Mouse (Mus musculus) embryonic facial prominence, embryonic 15.5 days (tissue): Measurements from ENCODE around the gene Arhgap8. TPM values are rescaled to one million over a fixed set of nuclear protein-coding genes. Genes with fewer than 3 reads are reported as not detected.

Experiments
- ATAC-seq: fragments of 200-750 bp; cut with Nextera tagmentation; 2 replicates; pipeline ENCODE4 v1.8.0; 2017; ENCODE audit warnings: low read depth, moderate TSS enrichment; ENCODE audit not compliant: insufficient number of reproducible peaks, low FRiP score, low TSS enrichment
- H3K27ac ChIP-seq: fragments of 300-500 bp; sonication (generic); replicated peaks from 2 replicates; pipeline ENCODE4 v1.5.1; 2015; ENCODE audit warnings: mild to moderate bottlenecking, inconsistent platforms
- H3K27me3 ChIP-seq: fragments of 300-500 bp; sonication (generic); 2 replicates; pipeline ENCODE4 v1.6.1; 2015; ENCODE audit warnings: inconsistent platforms
- H3K36me3 ChIP-seq: fragments of 300-500 bp; sonication (generic); 2 replicates; pipeline ENCODE4 v1.6.1; 2015; ENCODE audit warnings: mild to moderate bottlenecking, inconsistent platforms
- H3K4me1 ChIP-seq: fragments of 300-500 bp; sonication (generic); 2 replicates; pipeline ENCODE4 v1.6.1; 2015; ENCODE audit warnings: inconsistent platforms
- H3K4me2 ChIP-seq: fragments of 300-500 bp; sonication (generic); replicated peaks from 2 replicates; pipeline ENCODE4 v1.6.1; 2015; ENCODE audit warnings: mild to moderate bottlenecking, inconsistent platforms
- H3K4me3 ChIP-seq: fragments of 300-500 bp; sonication (generic); replicated peaks from 2 replicates; pipeline ENCODE4 v1.5.1; 2015; ENCODE audit warnings: mild to moderate bottlenecking, inconsistent platforms
- H3K9ac ChIP-seq: fragments of 300-500 bp; sonication (generic); 2 replicates; pipeline ENCODE4 v1.6.1; 2015; ENCODE audit warnings: inconsistent platforms
- H3K9me3 ChIP-seq: fragments of 300-500 bp; sonication (generic); replicated peaks from 2 replicates; pipeline ENCODE4 v1.6.1; 2016; ENCODE audit warnings: inconsistent platforms
- WGBS: fragments of 180-500 bp; shearing (Covaris S2); methylation state at CpG from one replicate; pipeline ENCODE4 v1.1.7; 2015; 5-methylcytosine and 5-hydroxymethylcytosine counted together
- polyA plus RNA-seq: library from polyadenylated mRNA; unstranded; fragments of >200 nt; fragmentation: Nextera tagmentation; extraction: Ambion mirVana; gene quantifications from 2 replicates; pipeline ENCODE4 v1.2.1, GENCODE M21; 2015

Arhgap8 gene
- polyA plus RNA-seq, 1 experiment from 2014 or later: 6.3 TPM

GRCm38 (mm10) chr15:84697611-84698011 is 22.2 kb upstream of the Arhgap8 start:
- H3K9me3 ChIP-seq: no peaks in the 10 kb centered on the region
- no peak for ATAC-seq
- H3K4me3 ChIP-seq: no peak overlapping the region
- peak overlapping the region; percentile 58 for H3K27ac ChIP-seq
- H3K9ac ChIP-seq: no peak overlapping the region
- WGBS: 34% methylated on average over 11 of the region's 11 CpGs
- H3K36me3 ChIP-seq: peaks cover 34% of the 10 kb centered on the region
- H3K27me3 ChIP-seq: no peaks in the 10 kb centered on the region
- H3K4me1 ChIP-seq: peaks cover 26% of the 10 kb centered on the region
- no peak overlapping the region for H3K4me2 ChIP-seq

- Histone ChIP-seq H3K9me3 (no peaks in the 10 kb centered on the region), H3K9ac (no peak overlapping the region), H3K4me2 (no peak overlapping the region), H3K27me3 (no peaks in the 10 kb centered on the region), H3K4me3 (no peak overlapping the region), H3K36me3 (peaks cover 32% of the 10 kb centered on the region), H3K4me1 (peaks cover 26% of the 10 kb centered on the region), H3K27ac (peak overlapping the region; percentile 58; the same call in 1 of the 2 replicates)
- no peak for ATAC-seq
- 67% methylated on average over 2 of the region's 2 CpGs for WGBS
Measured at GRCm38 (mm10) chr15:84698189-84698588, 21.7 kb upstream of the Arhgap8 start.

- no peak overlapping the region for H3K4me2 ChIP-seq
- H3K36me3 ChIP-seq: peaks cover 25% of the 10 kb centered on the region; the same call in 1 of the 2 replicates
- H3K9me3 ChIP-seq: no peaks in the 10 kb centered on the region
- H3K27ac ChIP-seq: no peak overlapping the region
- H3K9ac ChIP-seq: no peak overlapping the region
- peaks cover 26% of the 10 kb centered on the region for H3K4me1 ChIP-seq
- no peak overlapping the region for H3K4me3 ChIP-seq
- ATAC-seq: no peak
- no peaks in the 10 kb centered on the region for H3K27me3 ChIP-seq
- whole genome bisulfite sequencing: 48% methylated on average over 6 of the region's 6 CpGs
Measured at GRCm38 (mm10) chr15:84700147-84700794, 19.6 kb upstream of the Arhgap8 start.

GRCm38 (mm10) chr15:84701947-84702346 is 17.9 kb upstream of the Arhgap8 start:
- Histone ChIP-seq H3K4me2 (no peak overlapping the region), H3K4me1 (peaks cover 14% of the 10 kb centered on the region), H3K9me3 (no peaks in the 10 kb centered on the region), H3K27me3 (no peaks in the 10 kb centered on the region), H3K4me3 (no peak overlapping the region), H3K36me3 (peaks cover 25% of the 10 kb centered on the region; the same call in 1 of the 2 replicates), H3K27ac (no peak overlapping the region), H3K9ac (no peak overlapping the region)
- WGBS: 19% methylated on average over 4 of the region's 4 CpGs
- no peak for ATAC-seq

- H3K27me3 ChIP-seq: no peaks in the 10 kb centered on the region
- H3K4me1 ChIP-seq: peaks cover 7% of the 10 kb centered on the region
- H3K4me3 ChIP-seq: no peak overlapping the region
- H3K9me3 ChIP-seq: no peaks in the 10 kb centered on the region
- peaks cover 25% of the 10 kb centered on the region; the same call in 1 of the 2 replicates for H3K36me3 ChIP-seq
- no peak overlapping the region for H3K9ac ChIP-seq
- WGBS: 87% methylated on average over 29 of the region's 29 CpGs
- ATAC-seq: no peak
- H3K4me2 ChIP-seq: no peak overlapping the region
- H3K27ac ChIP-seq: no peak overlapping the region
Measured at GRCm38 (mm10) chr15:84702391-84703345, 17.2 kb upstream of the Arhgap8 start.

- H3K4me2 ChIP-seq: no peak overlapping the region
- H3K36me3 ChIP-seq: peaks cover 25% of the 10 kb centered on the region; the same call in 1 of the 2 replicates
- no peaks in the 10 kb centered on the region for H3K27me3 ChIP-seq
- no peak overlapping the region for H3K9ac ChIP-seq
- H3K9me3 ChIP-seq: no peaks in the 10 kb centered on the region
- H3K4me3 ChIP-seq: no peak overlapping the region
- H3K4me1 ChIP-seq: no peaks in the 10 kb centered on the region
- no peak overlapping the region for H3K27ac ChIP-seq
- WGBS: 84% methylated on average over 7 of the region's 7 CpGs
- ATAC-seq: no peak
Measured at GRCm38 (mm10) chr15:84703992-84704391, 15.9 kb upstream of the Arhgap8 start.

GRCm38 (mm10) chr15:84705351-84705901 is 14.4 kb upstream of the Arhgap8 start:
- no peak overlapping the region for H3K27ac ChIP-seq
- no peak overlapping the region for H3K4me2 ChIP-seq
- no peak overlapping the region for H3K4me3 ChIP-seq
- no peaks in the 10 kb centered on the region for H3K27me3 ChIP-seq
- no peaks in the 10 kb centered on the region for H3K9me3 ChIP-seq
- WGBS: 80% methylated on average over 6 of the region's 6 CpGs
- H3K9ac ChIP-seq: no peak overlapping the region
- H3K4me1 ChIP-seq: no peaks in the 10 kb centered on the region
- ATAC-seq: no peak
- H3K36me3 ChIP-seq: peaks cover 11% of the 10 kb centered on the region; the same call in 1 of the 2 replicates

GRCm38 (mm10) chr15:84706983-84707619 is 12.8 kb upstream of the Arhgap8 start:
- Histone ChIP-seq H3K36me3 (peaks cover 11% of the 10 kb centered on the region; the same call in 1 of the 2 replicates), H3K4me2 (no peak overlapping the region), H3K9me3 (no peaks in the 10 kb centered on the region), H3K27ac (no peak overlapping the region), H3K27me3 (no peaks in the 10 kb centered on the region), H3K4me3 (no peak overlapping the region), H3K4me1 (no peaks in the 10 kb centered on the region), H3K9ac (no peak overlapping the region)
- WGBS: 64% methylated on average over 6 of the region's 6 CpGs
- no peak for ATAC-seq

GRCm38 (mm10) chr15:84712566-84713405 is 7.1 kb upstream of the Arhgap8 start:
- WGBS: 59% methylated on average over 14 of the region's 14 CpGs
- H3K9ac ChIP-seq: no peak overlapping the region
- no peak overlapping the region for H3K4me3 ChIP-seq
- no peak for ATAC-seq
- no peaks in the 10 kb centered on the region for H3K36me3 ChIP-seq
- H3K9me3 ChIP-seq: no peaks in the 10 kb centered on the region
- H3K4me1 ChIP-seq: peaks cover 15% of the 10 kb centered on the region
- no peak overlapping the region for H3K27ac ChIP-seq
- H3K4me2 ChIP-seq: no peak overlapping the region
- H3K27me3 ChIP-seq: no peaks in the 10 kb centered on the region

GRCm38 (mm10) chr15:84714730-84715129 is 5.1 kb upstream of the Arhgap8 start:
- peak; percentile 68 for ATAC-seq
- Histone ChIP-seq H3K9me3 (no peaks in the 10 kb centered on the region), H3K4me3 (peak overlapping the region; percentile 19), H3K27me3 (peaks cover 8% of the 10 kb centered on the region), H3K4me1 (peaks cover 19% of the 10 kb centered on the region), H3K36me3 (no peaks in the 10 kb centered on the region), H3K27ac (peak overlapping the region; percentile 67), H3K9ac (no peak overlapping the region), H3K4me2 (peak overlapping the region; percentile 47)
- WGBS: under 1% methylated on average over 17 of the region's 17 CpGs
